Mouse (Mus musculus) spleen, postnatal 4 days (tissue): Measurements from ENCODE around the gene Stfa2l1.
"Not testable (repeated sequence)": the region's sequence is repeated elsewhere in the genome, so short reads cannot be mapped to it uniquely, and the experiment has no call there.

Experiments
- DNase-seq, 2 experiments: peaks; one replicate each; pipeline ENCODE4 v3.0.0; 2022; ENCODE audit warnings: low spot score in 2 of 2

Gene Stfa2l1

GRCm38 (mm10) chr16:36156402-36156975, at the start of gene Stfa2l1:
Gene Stfa2l1, plus strand, starts transcription at chr16:36156811.
- DNase-seq: no peak

DNA sequence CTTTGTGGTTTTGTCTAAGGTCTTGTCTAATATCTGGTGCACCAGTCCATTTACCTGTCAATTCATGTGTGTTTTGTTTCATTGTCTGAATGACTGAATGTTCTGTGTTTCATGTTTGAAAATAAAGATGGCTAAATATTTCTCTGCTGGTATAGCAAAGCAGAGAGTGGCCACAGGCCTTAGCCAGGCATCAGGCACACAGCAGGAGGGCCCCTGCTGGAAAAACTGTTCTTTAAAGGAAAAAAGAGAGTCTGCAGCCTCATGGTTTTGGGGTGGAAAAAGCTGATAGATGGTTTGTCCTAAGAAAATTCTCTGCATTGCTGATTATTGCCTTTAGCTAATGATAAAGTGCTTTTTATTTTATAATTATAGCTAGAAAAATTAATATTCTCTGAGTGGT, 45.1 kb upstream of the Stfa2l1 start:
- DNase-seq: not testable (repeated sequence)

DNA sequence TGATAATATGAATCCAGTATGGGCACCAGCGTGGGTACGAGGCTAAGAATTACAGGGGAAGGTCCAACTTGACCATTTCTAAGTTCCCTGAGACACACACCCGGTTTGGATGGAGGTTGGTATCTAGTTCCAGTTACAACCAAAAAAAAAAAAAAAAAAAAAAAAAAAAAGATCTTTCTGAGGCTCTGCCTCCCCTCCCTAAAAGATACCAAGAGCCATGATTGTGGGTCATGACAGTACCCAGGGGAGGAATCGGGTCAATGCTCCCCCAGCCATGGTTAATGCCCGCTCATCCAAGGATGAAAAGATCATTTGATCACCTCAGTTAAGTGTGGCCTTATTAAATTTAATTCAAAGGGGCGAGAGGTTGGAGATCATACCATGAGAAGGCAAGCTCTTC, 40.9 kb upstream of the Stfa2l1 start:
- DNase-seq: not testable (repeated sequence)

DNA sequence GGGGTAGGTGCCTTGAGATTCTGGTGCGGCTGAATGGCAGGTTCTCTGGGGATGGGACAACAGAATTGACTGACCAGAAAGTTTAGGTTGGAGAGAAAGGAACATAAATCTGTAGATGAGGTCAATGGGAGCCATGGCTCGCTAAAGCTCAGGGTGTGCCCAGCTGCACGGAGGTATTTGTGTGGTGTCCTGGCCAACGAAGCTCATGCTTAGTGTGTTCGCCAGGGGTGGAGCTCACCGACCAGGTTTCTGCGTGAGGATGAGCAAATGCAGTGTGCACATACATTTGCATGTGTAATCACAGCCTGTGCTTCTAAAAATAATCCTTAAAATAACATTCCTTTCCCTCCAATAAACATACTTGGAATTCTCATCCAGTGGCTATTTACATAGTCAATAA, 28.5 kb upstream of the Stfa2l1 start:
- no peak for DNase-seq

- DNase-seq: no peak
Measured at GRCm38 (mm10) chr16:36131141-36131540, 25.5 kb upstream of the Stfa2l1 start, which contains the start of gene Csta1. Gene Csta1, minus strand, starts transcription at chr16:36131241.

- DNase-seq: no peak
Measured at GRCm38 (mm10) chr16:36138201-36138600, 18.4 kb upstream of the Stfa2l1 start.

- DNase-seq: not testable (repeated sequence)
Measured at GRCm38 (mm10) chr16:36167841-36168240, 11.2 kb downstream of the Stfa2l1 start.

DNA sequence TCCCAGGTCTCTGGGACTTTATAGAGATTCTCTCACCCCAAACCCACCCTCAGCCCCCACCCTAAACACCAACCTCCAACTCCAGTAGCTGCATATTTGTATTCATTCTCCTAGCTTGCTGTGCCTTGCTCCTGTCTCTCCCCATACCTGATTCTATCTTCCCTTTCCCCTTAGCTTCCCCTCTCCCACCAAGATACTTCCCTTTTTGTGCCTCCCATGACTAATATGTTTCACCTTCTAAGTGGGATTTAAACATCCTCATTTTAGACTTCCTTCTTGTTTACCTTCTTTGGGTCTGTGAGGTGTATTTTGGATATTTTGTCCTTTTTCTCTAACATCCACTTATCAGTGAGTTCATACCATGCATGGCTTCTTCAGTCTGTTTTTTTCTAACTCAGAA, 19.5 kb downstream of the Stfa2l1 start:
- no peak for DNase-seq

- no peak for DNase-seq
Measured at GRCm38 (mm10) chr16:36179910-36180309, 23.3 kb downstream of the Stfa2l1 start.

- DNase-seq: not testable (repeated sequence)
Measured at GRCm38 (mm10) chr16:36183912-36184311, 27.3 kb downstream of the Stfa2l1 start, which contains the start of gene Gm5483. Gene Gm5483, plus strand, starts transcription at chr16:36184212.

DNA sequence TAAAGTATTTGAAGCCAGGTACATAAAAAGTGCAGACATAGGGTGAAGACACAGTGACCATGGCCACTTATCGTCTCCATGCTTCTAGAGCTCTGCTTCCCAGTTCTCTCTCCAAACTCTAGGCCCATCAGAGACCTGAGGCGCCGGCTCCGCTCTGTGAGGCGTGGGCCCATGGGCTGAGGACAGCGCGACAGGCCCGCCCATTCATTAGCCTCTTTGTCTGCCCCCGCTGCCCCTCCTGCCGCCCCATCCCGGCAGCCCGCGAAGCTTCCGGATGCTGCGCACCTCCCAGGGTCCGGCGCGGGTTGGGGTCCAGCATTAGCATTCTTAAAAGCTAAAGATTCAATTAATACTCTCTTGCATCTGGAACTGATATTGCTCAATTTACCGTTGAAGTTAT, 42.6 kb downstream of the Stfa2l1 start:
- no peak for DNase-seq

DNA sequence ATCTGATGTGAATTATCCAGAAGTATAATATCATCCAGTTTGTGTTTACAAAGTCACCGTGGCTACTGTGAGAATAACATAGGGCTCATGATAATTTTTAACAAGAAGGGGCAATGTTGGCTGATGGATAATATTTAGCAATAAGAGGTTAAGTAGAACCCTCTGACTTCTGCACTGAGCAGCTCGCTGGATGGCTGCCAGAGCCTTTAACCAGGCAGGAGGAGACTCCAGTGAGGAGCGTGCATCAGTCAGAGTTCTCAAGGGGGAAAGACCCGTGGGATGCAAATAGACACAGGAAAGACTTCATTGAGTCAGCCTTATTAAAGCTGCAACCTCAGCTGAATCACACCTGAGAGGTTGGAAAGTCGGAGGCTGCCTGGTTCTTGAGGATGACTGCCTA, 47.2 kb downstream of the Stfa2l1 start:
- no peak for DNase-seq

GRCm38 (mm10) chr16:36205684-36206083, 49.1 kb downstream of the Stfa2l1 start:
- not testable (repeated sequence) for DNase-seq

GRCm38 (mm10) chr16:36209967-36210453, 53.4 kb downstream of the Stfa2l1 start, which contains the start of gene Gm5416:
Gene Gm5416, plus strand, starts transcription at chr16:36210403.
- no peak for DNase-seq
